Mouse (Mus musculus): ENCODE measurements at regions not wholly inside any gene's neighbourhood (a gene's known extent, or its start where the extent isn't known, plus 50 kb on each side); places are given as distances from the start of the nearest gene placed in this dataset.

GRCm38 (mm10) chr6:91619009-91619408 lies 64.8 kb upstream of the Slc6a6 start:
- no peak for DNase-seq (ENCODE audit: low read depth, low spot score)

GRCm38 (mm10) chr6:91619735-91620732 lies 63.8 kb upstream of the Slc6a6 start:
- DNase-seq (ENCODE audit: low read depth, low spot score), result no peak

- DNase-seq (ENCODE audit: low read depth, low spot score), result no peak
Measured at GRCm38 (mm10) chr6:91621437-91621836, 62.4 kb upstream of the Slc6a6 start.

- no peak for DNase-seq (ENCODE audit: low read depth, low spot score)
Measured at GRCm38 (mm10) chr6:91622425-91622824, 61.4 kb upstream of the Slc6a6 start.

- DNase-seq (ENCODE audit: low read depth, low spot score), result no peak
Measured at GRCm38 (mm10) chr6:91623646-91624045, 60.2 kb upstream of the Slc6a6 start.

- DNase-seq (ENCODE audit: low read depth, low spot score), result no peak
Measured at GRCm38 (mm10) chr6:91629230-91629629, 54.6 kb upstream of the Slc6a6 start.

GRCm38 (mm10) chr6:91631261-91631660 lies 52.6 kb upstream of the Slc6a6 start:
- DNase-seq (ENCODE audit: low read depth, low spot score), result no peak

Measured in retina, postnatal 7 days (tissue).